Mouse (Mus musculus) limb, embryonic 11.5 days (tissue): ENCODE results near the gene Tenm4. TPM values are rescaled to one million over a fixed set of nuclear protein-coding genes. Genes with fewer than 3 reads are reported as not detected.

ENCODE experiments used
- ATAC-seq: fragments of 200-750 bp; cut with Nextera tagmentation; 2 replicates; pipeline ENCODE4 v1.8.0; 2017; ENCODE audit warnings: low read depth; ENCODE audit not compliant: insufficient number of reproducible peaks, low FRiP score, low TSS enrichment
- DNase-seq: peaks from one replicate; pipeline ENCODE4 v3.0.0-alpha.2; 2015; ENCODE audit warnings: low spot score
- H3K27ac ChIP-seq: fragments of 300-500 bp; sonication (generic); replicated peaks from 2 replicates; pipeline ENCODE4 v1.5.1; 2014; ENCODE audit warnings: low read depth, mild to moderate bottlenecking, low read length
- H3K27me3 ChIP-seq: fragments of 300-500 bp; sonication (generic); 2 replicates; pipeline ENCODE4 v1.6.1; 2014; ENCODE audit warnings: mild to moderate bottlenecking, low read length, mixed read lengths; ENCODE audit not compliant: control insufficient read depth, insufficient read depth
- H3K36me3 ChIP-seq: fragments of 300-500 bp; sonication (generic); 2 replicates; pipeline ENCODE4 v1.6.1; 2014; ENCODE audit warnings: mild to moderate bottlenecking, low read length, moderate library complexity, mixed read lengths; ENCODE audit not compliant: control insufficient read depth, insufficient read depth
- H3K4me1 ChIP-seq: fragments of 300-500 bp; sonication (generic); 2 replicates; pipeline ENCODE4 v1.6.1; 2014; ENCODE audit warnings: low read length, mixed read lengths; ENCODE audit not compliant: control insufficient read depth, insufficient read depth
- H3K4me2 ChIP-seq: fragments of 300-500 bp; sonication (generic); 2 replicates; pipeline ENCODE4 v1.6.1; 2014; ENCODE audit warnings: low read depth, mild to moderate bottlenecking, moderate library complexity; ENCODE audit not compliant: severe bottlenecking
- H3K4me3 ChIP-seq: fragments of 300-500 bp; sonication (generic); 2 replicates; pipeline ENCODE4 v1.5.1; 2014; ENCODE audit warnings: low read depth, low read length
- H3K9ac ChIP-seq: fragments of 300-500 bp; sonication (generic); 2 replicates; pipeline ENCODE4 v1.6.1; 2014; ENCODE audit warnings: mild to moderate bottlenecking, low read length
- H3K9me3 ChIP-seq: fragments of 300-500 bp; sonication (generic); 2 replicates; pipeline ENCODE4 v1.6.1; 2016; ENCODE audit warnings: low read length; ENCODE audit not compliant: control insufficient read depth
- WGBS: fragments of 180-500 bp; shearing (Covaris S2); extraction: QIAGEN DNeasy Blood & Tissue Kit; methylation state at CpG from one replicate; pipeline ENCODE4 v1.1.7; 2014; 5-methylcytosine and 5-hydroxymethylcytosine counted together
- polyA plus RNA-seq: library from polyadenylated mRNA; unstranded; fragments of >200 nt; fragmentation: Nextera tagmentation; extraction: Ambion mirVana; gene quantifications from 2 replicates; pipeline ENCODE4 v1.2.1, GENCODE M21; 2014

Tenm4 gene
- polyA plus RNA-seq, 1 experiment from 2014 or later, result 43.1 TPM

DNA sequence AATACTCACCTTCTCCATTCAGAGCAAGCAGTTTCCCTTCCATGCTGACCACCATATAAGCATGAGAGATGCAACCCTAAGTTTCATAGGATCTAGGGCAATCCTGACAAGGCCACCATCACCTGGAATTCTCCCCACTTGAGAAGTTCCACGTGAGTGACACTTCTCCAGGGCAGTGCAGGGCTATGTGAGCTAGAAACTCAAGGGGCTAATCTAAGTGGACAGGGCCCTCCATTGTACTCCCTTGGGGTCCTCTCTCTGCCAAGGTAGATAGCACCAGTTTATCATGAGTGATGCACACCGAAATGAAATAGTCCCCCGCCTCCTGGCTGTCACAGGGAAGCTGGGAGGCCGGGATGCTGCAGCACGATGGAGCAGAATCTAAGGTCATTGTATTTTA is 688.6 kb downstream of the Tenm4 start:
- H3K9me3 ChIP-seq, result no peaks in the 10 kb centered on the region
- H3K9ac ChIP-seq, result no peak overlapping the region
- peaks cover 2% of the 10 kb centered on the region; the same call in 1 of the 2 replicates for H3K36me3 ChIP-seq
- H3K27me3 ChIP-seq, result no peaks in the 10 kb centered on the region
- WGBS, result 92% methylated on average over 5 of the region's 5 CpGs
- no peaks in the 10 kb centered on the region for H3K4me1 ChIP-seq
- no peak for DNase-seq
- no peak overlapping the region for H3K27ac ChIP-seq
- H3K4me2 ChIP-seq, result no peak overlapping the region
- H3K4me3 ChIP-seq, result no peak overlapping the region
- no peak for ATAC-seq

DNA sequence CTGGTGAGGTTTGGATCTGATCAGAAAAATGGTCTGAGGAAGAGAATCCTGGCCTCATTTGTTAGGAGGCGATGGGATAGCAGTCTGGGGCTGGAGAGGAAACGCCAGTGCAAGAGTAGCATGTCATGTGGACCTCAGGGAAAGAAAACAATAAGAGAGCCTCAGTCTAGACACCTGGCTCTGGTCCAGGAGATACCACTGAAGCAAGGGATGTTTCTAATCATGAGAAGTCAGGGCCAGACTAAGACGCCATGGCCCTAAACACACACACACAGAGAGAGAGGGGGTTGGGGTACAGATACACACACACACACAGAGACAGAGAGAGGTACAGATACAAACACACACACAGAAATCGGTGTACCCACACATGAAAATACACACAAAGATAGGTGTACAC is 689.6 kb downstream of the Tenm4 start:
- DNase-seq (no peak), ATAC-seq (no peak)
- H3K27me3 ChIP-seq, result no peaks in the 10 kb centered on the region
- no peak overlapping the region for H3K4me3 ChIP-seq
- no peak overlapping the region for H3K27ac ChIP-seq
- peaks cover 2% of the 10 kb centered on the region; the same call in 1 of the 2 replicates for H3K36me3 ChIP-seq
- 68% methylated on average over 4 of the region's 4 CpGs for WGBS
- H3K4me2 ChIP-seq, result no peak overlapping the region
- H3K9ac ChIP-seq, result no peak overlapping the region
- no peaks in the 10 kb centered on the region for H3K4me1 ChIP-seq
- H3K9me3 ChIP-seq, result no peaks in the 10 kb centered on the region

DNA sequence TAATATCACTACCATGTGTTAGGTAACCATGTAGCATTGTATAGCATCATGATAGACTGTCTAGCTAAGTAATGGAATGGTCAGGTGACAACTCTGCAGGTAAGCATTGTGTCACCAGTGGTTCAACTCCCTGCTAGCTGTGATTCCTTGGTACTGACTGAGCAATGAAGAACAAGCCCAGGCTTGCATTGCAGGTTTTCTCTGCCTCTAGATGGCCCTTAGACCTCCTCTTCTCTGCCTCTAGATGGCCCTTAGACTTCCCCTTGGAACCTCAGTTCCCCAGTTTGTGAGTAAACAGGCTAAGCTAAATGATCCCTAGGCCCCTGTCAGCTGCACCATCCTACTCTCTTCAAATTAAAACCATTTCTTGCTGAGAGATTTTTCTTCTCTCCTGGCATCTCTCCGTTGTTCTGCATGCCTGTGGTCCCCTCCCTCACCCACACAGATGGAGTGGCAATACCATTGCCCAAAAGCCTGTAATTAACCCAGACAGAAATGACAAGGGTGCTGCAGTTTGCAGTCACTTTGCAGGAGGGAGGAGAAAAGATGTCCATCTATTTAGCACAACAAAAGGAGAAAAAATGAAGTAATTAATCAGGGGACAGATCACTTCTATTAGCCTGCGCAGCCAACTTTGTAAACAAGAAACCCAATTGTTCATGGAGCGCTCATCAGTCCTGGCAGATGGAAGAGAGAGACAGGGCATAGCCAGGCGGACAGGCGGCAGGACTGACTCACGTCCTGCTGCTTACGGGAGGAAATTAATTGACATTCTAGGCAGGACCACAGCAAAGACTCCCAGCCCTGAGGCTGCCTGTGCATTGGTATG is 694.1 kb downstream of the Tenm4 start:
- Histone ChIP-seq H3K4me3 (no peak overlapping the region), H3K4me1 (no peaks in the 10 kb centered on the region), H3K27me3 (no peaks in the 10 kb centered on the region), H3K36me3 (peaks cover 2% of the 10 kb centered on the region; the same call in 1 of the 2 replicates), H3K27ac (no peak overlapping the region), H3K4me2 (no peak overlapping the region), H3K9ac (no peak overlapping the region), H3K9me3 (no peaks in the 10 kb centered on the region)
- DNase-seq (no peak), ATAC-seq (no peak)
- 68% methylated on average over 7 of the region's 7 CpGs for WGBS

DNA sequence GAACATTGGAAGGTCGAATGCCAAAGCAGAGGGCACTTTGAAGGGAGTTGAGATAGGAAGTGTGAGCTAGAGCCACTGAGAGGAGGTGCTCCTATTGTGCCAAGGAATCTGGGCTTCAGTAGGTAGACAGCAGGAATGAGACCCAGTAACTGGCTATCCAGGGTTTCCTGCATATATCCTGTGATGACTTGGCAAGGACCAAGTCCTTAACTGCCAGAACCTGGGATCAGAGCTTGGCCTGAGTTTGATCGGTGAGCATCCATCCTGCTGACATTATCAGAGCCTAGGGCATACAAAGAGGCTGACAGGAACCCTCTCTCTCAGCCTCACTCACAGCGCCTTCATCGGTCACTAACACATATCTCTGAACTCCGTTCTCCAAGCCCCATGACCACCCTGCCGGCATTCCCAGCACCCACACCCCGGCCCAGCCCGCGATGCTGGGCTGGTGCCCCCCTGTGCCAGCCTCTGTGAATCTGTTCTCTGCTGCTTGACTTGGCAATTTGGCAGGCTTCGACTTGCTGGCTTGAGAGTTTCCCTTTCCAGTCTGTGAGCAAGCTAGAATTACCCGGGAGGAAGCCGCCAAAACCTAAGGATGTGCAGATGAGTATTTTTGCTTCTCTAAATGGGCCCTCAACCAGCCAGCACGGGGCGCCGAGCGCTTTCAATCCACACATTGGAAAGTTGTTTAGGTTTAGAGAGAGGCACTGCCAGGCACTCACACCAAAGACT is 698.2 kb downstream of the Tenm4 start:
- H3K4me1 ChIP-seq, result no peaks in the 10 kb centered on the region
- WGBS, result 86% methylated on average over 16 of the region's 16 CpGs
- H3K36me3 ChIP-seq, result peaks cover 3% of the 10 kb centered on the region; the same call in 1 of the 2 replicates
- H3K27me3 ChIP-seq, result no peaks in the 10 kb centered on the region
- H3K4me2 ChIP-seq, result no peak overlapping the region
- H3K9me3 ChIP-seq, result no peaks in the 10 kb centered on the region
- H3K27ac ChIP-seq, result no peak overlapping the region
- H3K9ac ChIP-seq, result no peak overlapping the region
- DNase-seq (no peak), ATAC-seq (no peak)
- H3K4me3 ChIP-seq, result no peak overlapping the region

GRCm38 (mm10) chr7:96870473-96870872 is 699.4 kb downstream of the Tenm4 start:
- Histone ChIP-seq H3K9ac (no peak overlapping the region), H3K4me3 (no peak overlapping the region), H3K4me1 (no peaks in the 10 kb centered on the region), H3K4me2 (no peak overlapping the region), H3K27me3 (no peaks in the 10 kb centered on the region), H3K9me3 (no peaks in the 10 kb centered on the region), H3K27ac (no peak overlapping the region), H3K36me3 (peaks cover 4% of the 10 kb centered on the region; the same call in 1 of the 2 replicates)
- 79% methylated on average over 8 of the region's 8 CpGs for WGBS
- ATAC-seq (no peak), DNase-seq (no peak)

DNA sequence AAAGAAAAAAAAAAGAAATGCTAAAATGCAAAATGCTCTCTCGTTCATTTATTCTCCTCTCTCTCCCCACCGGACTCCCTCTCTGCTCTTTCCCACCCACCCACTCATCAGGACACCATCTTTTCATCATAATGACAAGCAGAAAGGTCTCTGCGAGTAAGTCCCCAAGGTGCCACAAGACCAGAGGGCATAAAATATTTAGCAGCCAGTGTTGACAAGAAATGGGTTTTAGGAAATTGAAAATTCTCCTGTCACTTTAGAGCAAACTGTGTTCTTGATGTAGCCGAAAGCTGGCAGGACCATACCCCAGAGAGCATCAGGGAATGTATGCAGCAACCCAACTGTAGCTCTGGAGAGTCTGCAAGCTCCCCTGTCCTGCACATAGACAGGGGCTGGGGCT is 700.0 kb downstream of the Tenm4 start:
- WGBS, result 86% methylated on average over 4 of the region's 4 CpGs
- Histone ChIP-seq H3K9ac (no peak overlapping the region), H3K9me3 (no peaks in the 10 kb centered on the region), H3K27ac (no peak overlapping the region), H3K4me2 (no peak overlapping the region), H3K4me1 (no peaks in the 10 kb centered on the region), H3K4me3 (no peak overlapping the region), H3K27me3 (no peaks in the 10 kb centered on the region), H3K36me3 (peaks cover 4% of the 10 kb centered on the region; the same call in 1 of the 2 replicates)
- ATAC-seq (no peak), DNase-seq (no peak)

GRCm38 (mm10) chr7:96878511-96879276 is 707.6 kb downstream of the Tenm4 start:
- H3K4me1 ChIP-seq, result no peaks in the 10 kb centered on the region
- peaks cover 3% of the 10 kb centered on the region; the same call in 1 of the 2 replicates for H3K36me3 ChIP-seq
- no peaks in the 10 kb centered on the region for H3K9me3 ChIP-seq
- no peak overlapping the region for H3K4me3 ChIP-seq
- no peak overlapping the region for H3K4me2 ChIP-seq
- H3K27me3 ChIP-seq, result no peaks in the 10 kb centered on the region
- no peak overlapping the region for H3K9ac ChIP-seq
- DNase-seq, result no peak
- H3K27ac ChIP-seq, result no peak overlapping the region
- ATAC-seq, result no peak
- WGBS, result 88% methylated on average over 7 of the region's 7 CpGs

DNA sequence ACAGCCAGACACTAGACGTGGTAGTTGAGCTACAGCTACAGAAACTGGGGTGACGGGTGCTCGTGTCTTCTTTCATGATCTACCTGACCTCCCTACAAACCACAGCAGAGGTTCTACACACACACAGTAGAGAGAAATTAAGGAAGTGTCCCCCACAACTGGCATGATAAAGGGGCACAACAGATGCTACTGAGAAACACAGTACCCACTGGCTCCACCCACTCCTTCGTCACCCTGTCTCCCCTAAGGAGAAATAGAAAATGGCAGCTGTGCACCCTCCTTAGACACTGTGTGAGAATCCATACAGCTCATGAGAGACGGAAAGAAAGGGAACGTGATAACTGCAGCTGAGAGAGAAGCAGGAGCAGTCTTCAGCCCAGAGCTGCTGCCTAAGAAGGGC is 708.5 kb downstream of the Tenm4 start:
- H3K36me3 ChIP-seq, result no peaks in the 10 kb centered on the region
- no peak for DNase-seq
- H3K4me1 ChIP-seq, result no peaks in the 10 kb centered on the region
- no peak overlapping the region for H3K4me2 ChIP-seq
- no peaks in the 10 kb centered on the region for H3K27me3 ChIP-seq
- WGBS, result 89% methylated on average over 6 of the region's 6 CpGs
- H3K9me3 ChIP-seq, result no peaks in the 10 kb centered on the region
- no peak overlapping the region for H3K9ac ChIP-seq
- H3K4me3 ChIP-seq, result no peak overlapping the region
- no peak overlapping the region for H3K27ac ChIP-seq
- ATAC-seq, result no peak
